Mouse (Mus musculus): Measurements from ENCODE around the gene Trmt44.

DNA sequence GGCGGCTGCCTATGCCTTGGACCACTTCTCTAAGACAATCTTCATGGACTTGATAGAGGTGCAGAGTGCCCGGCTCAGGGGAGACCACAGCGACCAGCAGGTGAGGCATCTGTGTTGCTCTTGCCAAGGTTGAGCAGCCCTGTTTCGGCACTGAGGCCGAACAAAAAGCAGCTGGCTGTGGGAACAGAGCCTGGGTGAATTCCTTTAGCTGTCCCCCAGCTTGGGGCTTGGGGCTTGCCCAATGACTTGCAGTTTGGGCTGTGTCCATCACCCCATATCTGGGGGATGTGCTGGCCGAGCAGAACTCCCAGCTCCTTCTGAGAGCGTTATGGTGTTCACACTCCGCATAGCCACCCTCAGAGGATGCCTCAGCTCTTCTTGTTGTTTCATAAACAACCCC is 26.7 kb upstream of the Trmt44 start:
- TF ChIP-seq CTCF (IDR thresholded peaks at IDR 0.05; ENCODE audit: borderline replicate concordance, extremely low read depth, insufficient read depth, insufficient read length) (no peak), POLR2A (IDR thresholded peaks at IDR 0.05; ENCODE audit: borderline replicate concordance, extremely low read depth, insufficient read depth, insufficient read length, poor library complexity, severe bottlenecking) (no peak)

Data from brain, embryonic 14.5 days (tissue).